In genomic region chr13:52821571-52821970, GRCm38 (mm10) we compare ENCODE assay signal across 9 mouse cellular contexts.
DNase-seq lines count a peak whose midpoint lies in the region; ATAC-seq and TF ChIP-seq lines count a peak whose summit lies in the region.
"Had no signal": no experiment of that assay in that cellular context is flagged by ENCODE, and none has a peak within 500 bp of the region (broad histone marks: within the 10 kb centered on the region; RNA-seq: fewer than 3 reads in every experiment).

No protein-coding gene starts in this region.

- no peak overlapping the region for H3K4me3 ChIP-seq in embryonic facial prominence, embryonic 13.5 days
- H3K4me3 ChIP-seq in lung, embryonic 14.5 days (ENCODE audit: low read depth, low read length) = no peak overlapping the region
- no peak overlapping the region for H3K4me3 ChIP-seq in midbrain, embryonic 11.5 days (ENCODE audit: low read depth, low read length)
- no peak overlapping the region for H3K4me3 ChIP-seq in midbrain, embryonic 14.5 days (replicated peaks; ENCODE audit: low read depth, low read length)
- H3K4me3 ChIP-seq: midbrain, embryonic 12.5 days had no signal

- no peaks in the 10 kb centered on the region for H3K36me3 ChIP-seq in embryonic facial prominence, embryonic 13.5 days
- H3K36me3 ChIP-seq in lung, embryonic 14.5 days (ENCODE audit: insufficient read depth) = no peaks in the 10 kb centered on the region
- H3K36me3 ChIP-seq in midbrain, embryonic 11.5 days (ENCODE audit: control insufficient read depth, insufficient read depth, low read length) = no peaks in the 10 kb centered on the region
- H3K36me3 ChIP-seq in midbrain, embryonic 14.5 days (ENCODE audit: control insufficient read depth, insufficient read depth, low read length) = no peaks in the 10 kb centered on the region
- H3K36me3 ChIP-seq: midbrain, embryonic 12.5 days had no signal

- peak; percentile 90 for DNase-seq in adrenal gland, adult 2 months
- peak; percentile 56 for DNase-seq in kidney, adult 18-20 months
- DNase-seq in lung, embryonic 14.5 days = peak; percentile 71
- DNase-seq in urinary bladder, adult 18-20 months (ENCODE audit: low spot score in 2 of 2) = no peak
- no peak for DNase-seq in midbrain, embryonic 11.5 days (ENCODE audit: low spot score, missing footprints)
- no peak for DNase-seq in midbrain, embryonic 14.5 days
- DNase-seq in gastrocnemius, adult 18-20 months (ENCODE audit: low spot score) = no peak

- no peaks in the 10 kb centered on the region for H3K27me3 ChIP-seq in embryonic facial prominence, embryonic 13.5 days
- no peaks in the 10 kb centered on the region for H3K27me3 ChIP-seq in lung, embryonic 14.5 days (ENCODE audit: insufficient read depth, low read length)
- no peaks in the 10 kb centered on the region; the same call in 1 of the 2 replicates for H3K27me3 ChIP-seq in midbrain, embryonic 11.5 days (ENCODE audit: control insufficient read depth, insufficient read depth, low read length)
- no peaks in the 10 kb centered on the region for H3K27me3 ChIP-seq in midbrain, embryonic 14.5 days (ENCODE audit: control insufficient read depth, insufficient read depth, low read length)

- no peak for TF ChIP-seq CTCF in lung, embryonic 14.5 days (IDR thresholded peaks at IDR 0.05; ENCODE audit: low read depth)

- H3K4me1 ChIP-seq in embryonic facial prominence, embryonic 13.5 days = peaks cover 47% of the 10 kb centered on the region
- H3K4me1 ChIP-seq in lung, embryonic 14.5 days (ENCODE audit: insufficient read depth) = peaks cover 45% of the 10 kb centered on the region
- H3K4me1 ChIP-seq in midbrain, embryonic 11.5 days (ENCODE audit: control insufficient read depth, insufficient read depth, low read length) = peaks cover 11% of the 10 kb centered on the region
- H3K4me1 ChIP-seq in midbrain, embryonic 14.5 days (ENCODE audit: control insufficient read depth, insufficient read depth, low read length) = peaks cover 16% of the 10 kb centered on the region; the same call in 1 of the 2 replicates

- no peaks in the 10 kb centered on the region for H3K9me3 ChIP-seq in embryonic facial prominence, embryonic 13.5 days
- H3K9me3 ChIP-seq in lung, embryonic 14.5 days (ENCODE audit: low read depth, low read length) = no peaks in the 10 kb centered on the region
- H3K9me3 ChIP-seq in midbrain, embryonic 11.5 days (ENCODE audit: control insufficient read depth, low read length) = no peaks in the 10 kb centered on the region
- no peaks in the 10 kb centered on the region for H3K9me3 ChIP-seq in midbrain, embryonic 14.5 days (ENCODE audit: control insufficient read depth, low read length)
- H3K9me3 ChIP-seq: midbrain, embryonic 12.5 days had no signal

- no peak overlapping the region for H3K4me2 ChIP-seq in embryonic facial prominence, embryonic 13.5 days
- peak overlapping the region; percentile 6; the same call in 1 of the 2 replicates for H3K4me2 ChIP-seq in lung, embryonic 14.5 days
- no peak overlapping the region for H3K4me2 ChIP-seq in midbrain, embryonic 11.5 days
- H3K4me2 ChIP-seq in midbrain, embryonic 14.5 days (ENCODE audit: low read length) = no peak overlapping the region

- 55% methylated on average over 9 of the region's 9 CpGs for WGBS in embryonic facial prominence, embryonic 13.5 days
- 25% methylated on average over 9 of the region's 9 CpGs for WGBS in lung, embryonic 14.5 days
- 59% methylated on average over 9 of the region's 9 CpGs for WGBS in midbrain, embryonic 11.5 days
- 43% methylated on average over 9 of the region's 9 CpGs for WGBS in midbrain, embryonic 14.5 days

- H3K27ac ChIP-seq in embryonic facial prominence, embryonic 13.5 days = peak overlapping the region; percentile 57
- peak overlapping the region; percentile 76 for H3K27ac ChIP-seq in lung, embryonic 14.5 days (ENCODE audit: low read depth)
- H3K27ac ChIP-seq in midbrain, embryonic 11.5 days (ENCODE audit: low read depth, low read length) = no peak overlapping the region
- no peak overlapping the region for H3K27ac ChIP-seq in midbrain, embryonic 14.5 days (replicated peaks; ENCODE audit: low read depth, low read length)
- H3K27ac ChIP-seq: midbrain, embryonic 12.5 days had no signal

- H3K9ac ChIP-seq in embryonic facial prominence, embryonic 13.5 days = no peak overlapping the region
- 0 out of 2 replicates have a peak overlapping the region, but pooled peaks have one; percentile 21 for H3K9ac ChIP-seq in lung, embryonic 14.5 days
- no peak overlapping the region for H3K9ac ChIP-seq in midbrain, embryonic 11.5 days (ENCODE audit: low read length)
- no peak overlapping the region for H3K9ac ChIP-seq in midbrain, embryonic 14.5 days (replicated peaks; ENCODE audit: low read length)
- H3K9ac ChIP-seq: midbrain, embryonic 12.5 days had no signal

- no peak for ATAC-seq in embryonic facial prominence, embryonic 13.5 days (ENCODE audit: insufficient number of reproducible peaks, insufficient read depth, low FRiP score, low TSS enrichment, low read depth)
- ATAC-seq in lung, embryonic 14.5 days (ENCODE audit: insufficient read depth) = 0 out of 2 replicates have a peak, but pooled peaks have one; percentile 22
- no peak for ATAC-seq in midbrain, embryonic 11.5 days (ENCODE audit: low FRiP score)
- no peak for ATAC-seq in midbrain, embryonic 14.5 days (ENCODE audit: low FRiP score, low TSS enrichment)

Comparison
In these comparisons a context has a peak if more than half of its experiments do, and no peak if none do; other contexts are left out.
1. DNase-seq: peak in adrenal gland, adult 2 months (single experiment), kidney, adult 18-20 months (single experiment) and lung, embryonic 14.5 days (single experiment); none in urinary bladder, adult 18-20 months (0 of 2), midbrain, embryonic 11.5 days (single experiment), midbrain, embryonic 14.5 days (single experiment) and gastrocnemius, adult 18-20 months (single experiment).
2. H3K27ac ChIP-seq: peak in embryonic facial prominence, embryonic 13.5 days (single experiment) and lung, embryonic 14.5 days (single experiment); none in midbrain, embryonic 11.5 days (single experiment) and midbrain, embryonic 14.5 days (single experiment).